Mouse (Mus musculus): ENCODE results near the gene Tpt1.

Tpt1 gene

DNA sequence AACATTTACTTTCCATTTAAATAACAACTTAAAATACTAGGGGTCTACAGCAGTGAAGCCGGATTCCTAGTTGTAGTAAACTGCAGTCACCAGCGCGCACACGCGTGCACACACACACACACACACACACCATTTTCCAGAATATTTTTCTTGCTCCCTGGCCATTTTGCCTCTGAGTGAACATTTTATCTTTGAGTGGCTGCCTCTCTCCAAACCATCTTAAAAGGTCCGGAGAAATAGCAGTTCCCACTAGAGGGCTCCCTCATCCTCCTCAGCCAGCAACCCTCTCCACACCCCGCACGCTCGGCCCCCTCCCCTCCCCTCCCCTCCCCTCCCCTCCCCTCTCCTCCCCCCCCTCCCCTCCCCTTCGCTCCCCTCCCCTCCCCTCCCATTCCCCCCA is 25.7 kb downstream of the Tpt1 start:
- in situ Hi-C loops (cut with MboI; ENCODE audit: unreplicated experiment in 2 of 2) = loop anchor here (10.0 kb wide), 2 partner anchors 204 to 1154 kb away; no protein-coding TSS in a partner anchor

DNA sequence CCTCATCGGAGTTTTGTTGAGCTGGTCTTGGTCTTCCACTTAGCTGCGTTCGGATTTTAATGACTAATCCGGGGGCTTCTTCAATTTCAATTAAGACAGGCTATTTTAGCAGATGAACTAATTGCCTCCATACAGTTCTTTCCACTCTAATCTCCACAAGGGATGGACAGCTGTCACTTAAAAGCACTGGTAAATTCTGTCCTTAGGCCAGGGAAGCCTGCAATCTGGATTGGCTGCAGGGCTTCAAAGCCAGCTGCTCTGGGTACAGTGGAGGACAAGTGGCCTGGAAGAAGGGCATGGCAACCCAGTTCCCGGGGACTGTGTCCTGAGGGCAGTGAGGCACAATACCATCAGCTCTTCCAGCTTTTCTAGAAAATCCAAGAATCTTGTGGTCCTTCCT is 26.2 kb downstream of the Tpt1 start:
- in situ Hi-C loops (cut with MboI; ENCODE audit: unreplicated experiment in 2 of 2) = loop anchor here (10.0 kb wide), 2 partner anchors 204 to 1154 kb away; no protein-coding TSS in a partner anchor

DNA sequence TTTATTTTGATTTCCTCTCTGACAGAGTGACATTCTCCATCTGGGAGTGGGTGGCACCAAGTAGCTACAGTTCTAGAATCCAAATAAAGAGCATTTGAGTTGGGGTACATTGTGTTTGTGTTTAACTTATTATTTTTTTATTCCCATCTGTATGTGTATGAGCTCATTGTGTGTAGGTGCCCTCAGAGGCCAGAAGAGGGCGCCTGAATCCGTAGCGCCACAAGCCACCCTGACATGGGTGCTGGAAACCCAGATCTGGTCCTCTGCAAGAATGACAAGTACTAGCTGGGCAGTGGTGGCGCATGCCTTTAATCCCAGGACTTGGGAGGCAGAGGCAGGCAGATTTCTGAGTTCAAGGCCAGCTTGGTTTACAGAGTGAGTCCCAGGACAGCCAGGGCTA is 26.9 kb downstream of the Tpt1 start:
- in situ Hi-C loops (cut with MboI; ENCODE audit: unreplicated experiment in 2 of 2) = loop anchor here (10.0 kb wide), 2 partner anchors 203 to 1153 kb away; no protein-coding TSS in a partner anchor

DNA sequence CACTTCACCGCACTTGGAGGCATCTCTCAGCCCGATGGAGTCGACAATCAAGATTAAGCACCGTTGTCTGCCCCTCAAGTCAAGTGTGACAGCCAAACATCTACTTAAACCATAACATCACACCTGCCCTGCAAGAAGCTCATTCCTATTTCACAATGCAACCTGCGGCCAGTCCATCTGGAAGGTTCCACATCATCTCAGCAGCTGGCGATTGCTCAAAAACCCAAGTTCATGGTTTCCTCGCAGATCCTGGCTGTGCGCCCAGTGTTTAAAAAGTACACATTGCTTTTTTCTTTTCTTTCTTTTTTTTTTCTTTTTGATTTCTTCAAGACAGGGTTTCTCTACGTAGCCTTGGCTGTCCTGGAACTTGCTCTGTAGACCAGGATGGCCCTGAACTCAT is 28.7 kb downstream of the Tpt1 start:
- in situ Hi-C loops (cut with MboI; ENCODE audit: unreplicated experiment in 2 of 2) = loop anchor here (10.0 kb wide), 2 partner anchors 201 to 1151 kb away; no protein-coding TSS in a partner anchor

DNA sequence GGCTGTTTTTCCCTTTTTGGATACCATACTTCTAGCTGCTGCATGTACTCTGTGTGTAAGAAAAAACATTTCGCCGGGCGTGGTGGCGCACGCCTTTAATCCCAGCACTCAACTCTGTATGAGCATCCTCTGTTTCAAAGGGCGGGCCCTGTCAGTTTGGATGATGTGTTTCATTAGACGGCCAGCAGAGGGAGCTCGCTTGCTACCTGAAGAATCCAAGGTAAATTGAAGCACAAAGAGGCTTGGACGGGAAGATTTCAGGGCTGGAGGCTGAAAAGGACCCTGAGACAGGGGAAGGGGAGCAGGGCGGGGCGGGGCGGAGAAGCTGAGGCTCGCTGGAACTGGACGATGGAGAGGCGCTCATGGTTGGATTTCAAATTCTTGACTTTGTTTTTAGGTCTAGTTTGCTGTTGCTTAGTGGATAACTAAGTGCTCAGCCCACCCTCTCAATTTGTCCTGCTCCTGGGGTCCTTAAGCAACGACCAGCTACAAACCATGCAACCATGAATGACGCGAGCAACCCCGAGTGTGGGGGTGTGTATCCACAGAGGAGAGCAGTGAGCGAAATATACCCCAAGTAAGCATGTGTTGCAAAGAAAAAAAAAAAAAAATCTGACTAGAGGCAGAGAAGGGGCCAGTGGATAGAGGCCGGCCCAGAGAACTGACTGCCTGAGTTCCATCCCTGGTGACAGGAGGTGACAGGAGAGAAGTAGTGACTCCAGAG is 31.6 kb downstream of the Tpt1 start:
- in situ Hi-C loops (cut with MboI; ENCODE audit: unreplicated experiment in 2 of 2) = loop anchor here (5.0 to 10.0 kb wide), 4 partner anchors 198 to 1148 kb away; no protein-coding TSS in a partner anchor

DNA sequence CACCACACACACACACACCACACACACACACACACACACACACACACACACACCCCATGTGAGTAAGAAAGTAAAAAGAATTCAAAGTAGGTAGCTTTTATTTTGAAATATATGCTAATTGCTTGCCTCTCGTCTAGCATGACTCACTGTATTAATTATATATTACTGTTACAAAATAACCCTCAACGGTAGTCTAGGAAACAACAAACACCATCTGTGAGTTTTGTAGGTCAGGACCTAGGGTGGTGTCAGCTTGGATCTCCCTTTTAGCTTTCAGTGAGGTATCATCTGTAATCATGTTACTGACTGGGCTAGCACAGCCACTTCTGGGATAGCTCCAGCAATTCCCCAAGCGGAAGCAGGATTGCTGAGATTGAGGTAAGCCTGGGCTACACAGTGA is 32.4 kb downstream of the Tpt1 start:
- in situ Hi-C loops (cut with MboI; ENCODE audit: unreplicated experiment in 2 of 2) = loop anchor here (5.0 to 10.0 kb wide), 4 partner anchors 198 to 1148 kb away; no protein-coding TSS in a partner anchor

DNA sequence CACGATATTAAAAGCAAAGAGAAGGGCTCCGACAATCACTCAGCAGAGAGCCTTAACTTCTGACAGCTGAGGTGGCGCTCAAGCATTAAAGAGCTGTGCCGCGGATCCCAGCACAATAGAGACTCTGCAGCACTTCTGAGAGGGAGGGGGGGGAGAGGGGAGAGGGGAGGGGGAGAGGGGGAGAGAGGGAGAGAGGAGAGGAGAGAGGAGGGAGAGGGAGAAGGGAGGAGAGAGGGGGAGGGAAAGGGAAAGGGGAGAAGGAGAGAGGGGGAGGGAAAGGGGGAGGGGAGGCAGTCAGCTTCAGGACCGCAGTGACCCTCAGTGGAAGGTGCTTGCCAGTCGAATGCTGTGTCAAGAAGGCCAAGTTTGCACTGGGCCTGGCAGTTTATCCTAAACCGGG is 34.1 kb downstream of the Tpt1 start:
- in situ Hi-C loops (cut with MboI; ENCODE audit: unreplicated experiment in 2 of 2) = loop anchor here (5.0 to 10.0 kb wide), 4 partner anchors 196 to 1146 kb away; no protein-coding TSS in a partner anchor

DNA sequence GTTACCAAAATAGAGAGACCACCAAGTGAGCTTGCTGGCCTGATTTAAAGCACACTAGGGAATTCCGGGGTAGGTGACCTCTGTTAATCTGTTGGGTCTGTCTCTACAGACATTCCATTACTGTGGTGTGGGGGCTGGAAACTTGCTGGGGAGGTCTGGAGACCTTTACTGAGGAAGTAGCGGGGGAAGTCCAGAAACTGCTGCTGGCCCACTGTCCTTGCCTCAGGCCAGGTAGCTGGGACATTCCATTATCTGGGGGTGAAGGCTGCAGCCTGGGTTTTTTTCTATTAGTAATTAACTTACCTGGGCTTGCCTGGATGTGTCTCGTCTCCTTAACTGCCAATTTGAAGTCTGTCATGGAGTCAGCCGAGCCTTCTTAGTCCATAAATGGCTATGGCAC is 37.0 kb downstream of the Tpt1 start:
- in situ Hi-C loops (cut with MboI; ENCODE audit: unreplicated experiment in 2 of 2) = no loop called here

DNA sequence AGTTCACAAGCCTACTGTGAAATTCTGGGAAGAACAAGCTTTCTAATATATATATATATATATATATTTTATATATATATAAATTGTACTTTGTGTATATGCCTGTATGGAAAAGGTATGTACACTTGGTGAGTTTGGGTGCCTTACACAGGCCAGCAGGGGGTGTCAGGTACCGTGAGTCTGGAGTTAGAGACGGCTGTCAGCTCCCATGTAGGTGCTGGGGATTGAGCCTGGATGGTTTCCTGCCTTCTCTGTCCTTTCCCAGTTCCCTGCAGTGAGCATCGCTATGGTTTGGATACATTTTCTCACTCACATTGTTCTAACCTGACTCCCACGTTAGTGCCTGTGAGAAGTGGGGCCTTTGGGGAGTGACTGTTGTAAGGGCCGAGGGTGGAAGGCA is 38.4 kb downstream of the Tpt1 start:
- in situ Hi-C loops (cut with MboI; ENCODE audit: unreplicated experiment in 2 of 2) = no loop called here

DNA sequence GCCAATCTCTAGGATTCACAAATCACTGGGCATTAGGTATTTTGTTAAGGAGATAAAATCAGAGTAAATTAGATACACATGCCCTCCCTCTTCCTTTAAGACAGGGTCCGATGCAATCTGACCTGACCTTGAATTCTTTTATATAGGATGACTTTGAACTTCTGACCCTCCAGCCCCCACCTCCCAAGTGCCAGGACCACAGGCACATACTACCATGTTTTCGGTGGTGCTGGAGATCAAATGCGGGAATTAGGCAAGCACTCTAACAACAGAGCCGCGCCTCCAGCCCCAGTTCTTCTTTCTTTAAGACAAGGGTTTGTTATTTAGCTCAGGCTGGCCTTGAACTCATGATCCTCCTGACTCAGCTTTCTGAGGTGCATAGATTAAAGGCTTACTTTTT is 39.0 kb downstream of the Tpt1 start:
- in situ Hi-C loops (cut with MboI; ENCODE audit: unreplicated experiment in 2 of 2) = no loop called here

DNA sequence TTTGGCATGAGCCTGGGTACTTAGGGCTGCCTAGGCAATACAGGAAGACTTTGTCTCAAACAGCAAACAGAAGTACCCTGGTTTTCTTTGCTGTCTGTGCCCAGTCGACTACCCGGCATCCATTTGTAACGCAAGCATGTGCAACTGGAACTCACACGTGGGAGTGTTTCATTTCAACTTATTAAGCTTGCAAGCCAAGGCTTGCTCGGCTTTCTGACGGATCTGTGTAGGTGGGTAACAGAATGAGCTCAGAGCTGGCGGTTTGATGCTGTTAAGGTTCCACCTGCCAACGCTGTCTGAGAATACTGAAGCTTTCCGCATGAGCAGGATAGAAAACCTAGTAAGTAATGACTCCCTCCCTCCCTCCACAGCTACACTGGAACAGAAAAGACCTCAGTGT is 47.2 kb downstream of the Tpt1 start:
- in situ Hi-C loops (cut with MboI; ENCODE audit: unreplicated experiment in 2 of 2) = no loop called here
